Comparison of ENCODE assay signal across 28 mouse cellular contexts in genomic region chr5:119688914-119689420, GRCm38 (mm10). TPM values are rescaled to one million over a fixed set of nuclear protein-coding genes. Genes with fewer than 3 reads are reported as not detected.
DNase-seq lines count a peak whose midpoint lies in the region; ATAC-seq lines count a peak whose summit lies in the region.
"Had no signal": no experiment of that assay in that cellular context is flagged by ENCODE, and none has a peak within 500 bp of the region (broad histone marks: within the 10 kb centered on the region; RNA-seq: fewer than 3 reads in every experiment).

No protein-coding gene starts in this region.

- DNase-seq in embryo, embryonic 11 days: peak; percentile 31
- no peak for DNase-seq in embryo, embryonic 10.5 days (ENCODE audit: low spot score)
- peak; percentile 87 for DNase-seq in midbrain, embryonic 11.5 days (ENCODE audit: low spot score, missing footprints)
- peak; percentile 47 for DNase-seq in forelimb bud, embryonic 11.5 days (ENCODE audit: low read depth, low spot score)
- no peak for DNase-seq in cerebellum, postnatal 14 days
- DNase-seq: cerebellum, adult 11-12 months; cerebellum, adult 9-11 months; gastrocnemius, postnatal 10 days; heart, postnatal 14 days; kidney, adult 2 months; kidney, postnatal 14 days; liver, embryonic 13.5 days; lung, adult 18-20 months; lung, postnatal 4 days; midbrain, embryonic 14.5 days; retina, postnatal 1 day; right cerebral cortex, postnatal 14 days; thymus, postnatal 4 days had no signal

- no peaks in the 10 kb centered on the region for H3K4me1 ChIP-seq in midbrain, embryonic 11.5 days (ENCODE audit: control insufficient read depth, insufficient read depth, low read length)
- H3K4me1 ChIP-seq in midbrain, embryonic 15.5 days: 0 out of 2 replicates have a peak, but pooled peaks cover 3% of the 10 kb centered on the region
- peaks cover 19% of the 10 kb centered on the region for H3K4me1 ChIP-seq in heart, embryonic 12.5 days (replicated peaks)
- H3K4me1 ChIP-seq: liver, embryonic 13.5 days; megakaryocyte, embryonic 14.5 days had no signal

- H3K27me3 ChIP-seq in midbrain, embryonic 11.5 days (ENCODE audit: control insufficient read depth, insufficient read depth, low read length): peaks cover 85% of the 10 kb centered on the region
- peaks cover 93% of the 10 kb centered on the region for H3K27me3 ChIP-seq in midbrain, embryonic 15.5 days (replicated peaks)
- H3K27me3 ChIP-seq in heart, embryonic 12.5 days (replicated peaks): peaks cover 79% of the 10 kb centered on the region

- ATAC-seq in midbrain, embryonic 11.5 days (ENCODE audit: low FRiP score): no peak
- ATAC-seq in midbrain, embryonic 15.5 days (replicated peaks): no peak
- ATAC-seq in heart, embryonic 12.5 days (ENCODE audit: insufficient number of reproducible peaks, low FRiP score): no peak
- ATAC-seq: CD4-positive, CD25-positive, alpha-beta regulatory T cell, adult 4 months; forebrain, embryonic 14.5 days; hindbrain, postnatal 0 days; intestine, embryonic 15.5 days; lung, postnatal 0 days had no signal

- WGBS in midbrain, embryonic 11.5 days: 23% methylated on average over 8 of the region's 8 CpGs
- WGBS in midbrain, embryonic 15.5 days: 17% methylated on average over 8 of the region's 8 CpGs
- 34% methylated on average over 8 of the region's 8 CpGs for WGBS in heart, embryonic 12.5 days

- H3K9ac ChIP-seq in midbrain, embryonic 11.5 days (ENCODE audit: low read length): no peak overlapping the region
- no peak overlapping the region for H3K9ac ChIP-seq in midbrain, embryonic 15.5 days
- H3K9ac ChIP-seq in heart, embryonic 12.5 days: no peak overlapping the region
- H3K9ac ChIP-seq: intestine, embryonic 15.5 days; limb, embryonic 15.5 days; liver, embryonic 13.5 days; neural tube, embryonic 15.5 days had no signal

- H3K9me3 ChIP-seq in midbrain, embryonic 11.5 days (ENCODE audit: control insufficient read depth, low read length): no peaks in the 10 kb centered on the region
- no peaks in the 10 kb centered on the region for H3K9me3 ChIP-seq in midbrain, embryonic 15.5 days
- no peaks in the 10 kb centered on the region for H3K9me3 ChIP-seq in heart, embryonic 12.5 days (replicated peaks)
- H3K9me3 ChIP-seq: intestine, embryonic 15.5 days; limb, embryonic 15.5 days; liver, embryonic 13.5 days; megakaryocyte, embryonic 14.5 days; neural tube, embryonic 15.5 days had no signal

- H3K4me3 ChIP-seq in midbrain, embryonic 11.5 days (ENCODE audit: low read depth, low read length): no peak overlapping the region
- no peak overlapping the region for H3K4me3 ChIP-seq in midbrain, embryonic 15.5 days
- H3K4me3 ChIP-seq in heart, embryonic 12.5 days: no peak overlapping the region
- H3K4me3 ChIP-seq: intestine, embryonic 15.5 days; limb, embryonic 15.5 days; liver, embryonic 13.5 days; megakaryocyte, embryonic 14.5 days; neural tube, embryonic 15.5 days had no signal

- no peaks in the 10 kb centered on the region for H3K36me3 ChIP-seq in midbrain, embryonic 11.5 days (ENCODE audit: control insufficient read depth, insufficient read depth, low read length)
- H3K36me3 ChIP-seq in midbrain, embryonic 15.5 days (replicated peaks): no peaks in the 10 kb centered on the region
- no peaks in the 10 kb centered on the region for H3K36me3 ChIP-seq in heart, embryonic 12.5 days
- H3K36me3 ChIP-seq: intestine, embryonic 15.5 days; limb, embryonic 15.5 days; liver, embryonic 13.5 days; neural tube, embryonic 15.5 days had no signal

- H3K4me2 ChIP-seq in midbrain, embryonic 11.5 days: no peak overlapping the region
- H3K4me2 ChIP-seq in midbrain, embryonic 15.5 days: no peak overlapping the region
- no peak overlapping the region for H3K4me2 ChIP-seq in heart, embryonic 12.5 days
- H3K4me2 ChIP-seq: intestine, embryonic 15.5 days; limb, embryonic 15.5 days; liver, embryonic 13.5 days; neural tube, embryonic 15.5 days had no signal

- no peak overlapping the region for H3K27ac ChIP-seq in midbrain, embryonic 11.5 days (ENCODE audit: low read depth, low read length)
- no peak overlapping the region for H3K27ac ChIP-seq in midbrain, embryonic 15.5 days
- H3K27ac ChIP-seq in heart, embryonic 12.5 days (ENCODE audit: poor library complexity, severe bottlenecking): no peak overlapping the region
- H3K27ac ChIP-seq: hindbrain, postnatal 0 days; intestine, embryonic 15.5 days; limb, embryonic 15.5 days; liver, embryonic 13.5 days; neural tube, embryonic 15.5 days had no signal

RNA-seq across cellular contexts. Expression of gene Tbx3, which starts 18.5 kb away (rescaled TPM):
- 1.3 and 1.4 TPM in 2 replicates for polyA plus RNA-seq in midbrain, embryonic 11.5 days (2014; fragmentation: Nextera tagmentation; extraction: Ambion mirVana)
- polyA plus RNA-seq in midbrain, embryonic 15.5 days (2015; fragmentation: Nextera tagmentation; extraction: Ambion mirVana): 2.9 and 4.7 TPM in 2 replicates
- polyA plus RNA-seq in heart, embryonic 12.5 days (2016; fragmentation: Nextera tagmentation; extraction: Ambion mirVana): 18.8 and 21.0 TPM in 2 replicates

Comparison
In these comparisons a context has a peak if more than half of its experiments do, and no peak if none do; other contexts are left out.
1. DNase-seq: peak in embryo, embryonic 11 days (single experiment), midbrain, embryonic 11.5 days (single experiment) and forelimb bud, embryonic 11.5 days (single experiment); none in embryo, embryonic 10.5 days (single experiment) and cerebellum, postnatal 14 days (0 of 2).